Mouse (Mus musculus): ENCODE results near the gene Vat1l. TPM values are rescaled to one million over a fixed set of nuclear protein-coding genes. Genes with fewer than 3 reads are reported as not detected.

Vat1l gene
- total RNA-seq (2021): under 1 TPM; 0.17 to 0.48 TPM
- long read RNA-seq, experiment 1: 0 reads
- long read RNA-seq, experiment 2: 0 reads

DNA sequence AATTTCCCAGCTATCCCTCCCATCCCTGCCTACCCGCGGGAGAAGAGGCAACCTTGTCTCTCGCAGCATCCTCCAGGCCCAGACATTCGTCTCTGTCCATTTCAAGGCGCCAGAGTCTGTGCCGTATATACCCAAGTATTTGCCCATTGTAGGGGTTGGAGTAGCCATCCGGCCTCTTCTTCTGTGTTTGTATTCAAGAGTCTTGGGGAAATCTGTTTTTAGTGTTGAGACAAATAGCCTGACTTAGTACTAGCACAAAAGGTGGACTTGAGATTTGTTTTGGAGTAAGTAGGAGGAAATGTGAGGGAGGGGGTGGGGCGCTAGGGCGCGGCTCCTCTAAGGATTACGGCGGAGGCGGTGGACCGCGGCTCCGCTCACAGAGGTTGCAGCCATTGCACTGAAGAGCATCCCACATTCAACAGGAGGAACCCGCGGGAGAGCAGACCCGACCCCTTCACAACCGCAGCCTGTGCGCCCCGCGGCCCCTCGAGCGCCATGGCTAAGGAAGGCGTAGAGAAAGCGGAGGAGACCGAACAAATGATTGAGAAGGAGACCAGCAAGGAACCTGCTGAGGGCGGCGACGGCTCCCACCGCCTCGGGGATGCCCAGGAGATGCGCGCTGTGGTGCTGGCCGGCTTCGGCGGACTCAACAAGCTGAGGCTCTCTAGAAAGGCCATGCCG is at the start of gene Vat1l:
TSS of gene Vat1l (plus strand) at position 392 of the 681 bp plus-strand sequence.
- DNase-seq: no peak
- intact Hi-C loops (cut with DNase I): no loop called here

DNA sequence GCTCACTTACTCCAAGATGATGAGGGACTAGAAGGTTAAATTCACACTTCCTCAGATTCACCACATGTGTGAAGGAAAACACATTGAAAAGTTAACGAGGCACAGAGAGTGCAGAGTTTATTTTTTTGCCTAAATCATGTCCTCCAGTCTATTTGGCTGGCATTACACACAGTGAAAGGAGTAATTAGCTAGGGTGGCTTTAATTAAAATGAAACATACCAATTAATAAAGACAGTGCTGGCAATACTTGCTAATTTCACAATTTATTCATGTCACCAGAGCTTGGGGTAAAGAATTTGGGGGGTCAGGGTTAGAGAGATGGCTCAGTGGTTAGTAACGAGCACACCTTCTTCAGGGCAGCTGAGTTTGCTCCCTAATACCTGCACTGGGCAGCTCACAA is 46.8 kb upstream of the Vat1l start:
- intact Hi-C loops (cut with DNase I): no loop called here
- DNase-seq: no peak

DNA sequence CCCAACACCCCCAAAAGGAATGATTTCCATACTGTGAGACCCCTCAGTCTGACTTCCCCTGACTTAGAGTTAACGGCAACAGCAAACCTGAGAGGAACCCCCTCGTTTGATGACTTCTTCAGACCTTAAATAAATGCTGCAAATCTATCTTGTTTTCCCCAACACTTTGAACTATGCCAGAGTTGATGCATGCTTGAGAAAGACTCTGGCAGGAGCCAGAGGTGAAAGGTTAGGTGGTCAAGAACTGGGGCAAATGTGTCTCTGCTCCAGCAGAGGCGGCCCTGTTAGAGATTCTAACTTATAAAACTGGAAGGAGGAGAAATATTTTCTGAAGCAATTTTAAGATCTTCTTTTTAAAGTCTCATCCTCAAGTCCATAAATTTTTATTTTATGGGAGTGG is 45.7 kb upstream of the Vat1l start:
- no peak for DNase-seq
- intact Hi-C loops (cut with DNase I): no loop called here

DNA sequence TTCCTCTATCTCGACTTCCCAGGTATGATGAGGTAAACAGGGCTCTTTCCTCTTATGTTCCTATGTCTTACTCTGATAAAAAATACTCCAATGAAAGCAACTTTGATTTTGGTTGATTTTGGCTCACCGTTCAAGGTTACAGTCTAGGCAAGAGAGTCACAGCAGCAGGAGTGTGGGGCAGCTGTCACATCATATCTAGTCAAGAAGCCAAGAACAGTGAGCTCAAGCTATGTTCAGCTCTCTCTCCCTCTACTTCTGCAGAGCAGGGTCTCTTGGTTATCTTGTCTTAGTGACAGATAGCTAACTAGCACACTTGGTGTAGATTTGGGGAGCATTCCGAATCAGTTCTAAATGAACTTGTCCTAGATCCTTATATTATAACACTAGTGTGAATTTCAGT is 41.5 kb upstream of the Vat1l start:
- no peak for DNase-seq
- intact Hi-C loops (cut with DNase I): no loop called here

DNA sequence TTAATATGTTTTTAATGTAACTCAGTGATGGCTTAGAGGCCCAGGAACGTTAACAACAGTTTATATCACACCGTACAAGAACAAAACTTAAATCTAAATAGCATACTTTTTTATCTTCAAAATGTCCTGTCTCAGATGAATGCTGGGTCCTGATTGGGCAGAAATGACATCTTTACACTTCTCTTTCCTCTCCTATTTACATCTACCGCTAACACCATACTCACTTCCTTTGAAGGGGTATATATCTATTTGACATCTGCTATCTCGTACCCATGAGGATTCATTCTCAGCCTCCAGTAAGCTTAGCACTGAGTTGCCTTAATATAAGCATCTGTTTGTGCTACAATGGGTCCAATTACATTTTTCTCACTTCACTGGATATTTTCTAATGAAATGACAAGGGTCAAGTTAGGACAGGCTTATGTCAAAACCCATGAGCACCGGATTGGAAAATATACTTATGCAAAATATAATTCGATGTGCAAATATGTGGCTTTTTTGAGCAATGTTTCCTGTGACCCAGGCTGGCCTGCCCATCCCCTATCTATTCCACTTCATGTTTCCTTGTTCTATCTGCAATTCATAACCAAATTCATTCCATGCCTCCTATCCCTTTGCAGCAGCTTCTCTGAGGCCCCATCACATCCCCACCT is 40.8 kb upstream of the Vat1l start:
- DNase-seq: no peak
- intact Hi-C loops (cut with DNase I): no loop called here

- intact Hi-C loops (cut with DNase I): no loop called here
- no peak for DNase-seq
Measured at GRCm38 (mm10) chr8:114165741-114166140, 39.7 kb upstream of the Vat1l start.

DNA sequence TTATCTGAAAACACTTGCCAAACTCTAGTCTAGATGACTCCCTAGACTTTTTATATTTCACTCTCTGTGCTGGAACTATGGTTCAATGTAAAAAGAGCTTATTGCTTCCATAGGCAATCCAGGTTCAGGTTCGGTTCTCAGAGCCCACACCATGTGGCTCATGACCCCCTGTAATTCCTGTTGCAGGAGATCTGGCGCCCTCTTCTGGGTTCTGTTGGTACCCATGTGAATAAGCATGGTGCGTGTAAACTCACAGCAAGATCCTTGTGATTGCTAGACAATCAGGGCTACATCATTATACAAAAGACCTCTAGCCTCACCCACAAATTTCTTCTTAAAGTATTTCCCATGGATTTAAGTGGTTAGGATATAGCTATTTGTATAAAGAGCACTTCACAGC is 28.7 kb upstream of the Vat1l start:
- no peak for DNase-seq
- intact Hi-C loops (cut with DNase I): no loop called here

DNA sequence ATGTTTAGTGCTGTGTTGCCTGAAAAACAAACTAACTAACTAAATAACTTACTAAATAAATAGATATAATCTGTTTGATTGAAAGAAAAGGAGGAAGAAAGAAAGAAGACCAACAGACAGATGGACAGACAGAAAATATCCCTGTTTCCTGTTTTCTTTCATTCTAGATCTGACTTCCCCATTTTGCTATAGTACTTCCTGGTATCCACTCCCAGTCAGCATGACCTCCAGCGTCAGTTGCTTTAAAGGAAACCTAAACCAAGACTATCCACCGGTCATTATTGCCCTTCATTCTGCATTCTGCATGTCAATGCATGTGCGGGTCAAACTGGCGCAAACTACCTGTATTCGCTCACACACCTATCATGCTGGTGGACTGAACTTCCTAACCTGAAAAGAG is 12.1 kb upstream of the Vat1l start:
- no peak for DNase-seq
- intact Hi-C loops (cut with DNase I): no loop called here

- DNase-seq: no peak
- intact Hi-C loops (cut with DNase I): no loop called here
Measured at GRCm38 (mm10) chr8:114198990-114199389, 6.4 kb upstream of the Vat1l start.

DNA sequence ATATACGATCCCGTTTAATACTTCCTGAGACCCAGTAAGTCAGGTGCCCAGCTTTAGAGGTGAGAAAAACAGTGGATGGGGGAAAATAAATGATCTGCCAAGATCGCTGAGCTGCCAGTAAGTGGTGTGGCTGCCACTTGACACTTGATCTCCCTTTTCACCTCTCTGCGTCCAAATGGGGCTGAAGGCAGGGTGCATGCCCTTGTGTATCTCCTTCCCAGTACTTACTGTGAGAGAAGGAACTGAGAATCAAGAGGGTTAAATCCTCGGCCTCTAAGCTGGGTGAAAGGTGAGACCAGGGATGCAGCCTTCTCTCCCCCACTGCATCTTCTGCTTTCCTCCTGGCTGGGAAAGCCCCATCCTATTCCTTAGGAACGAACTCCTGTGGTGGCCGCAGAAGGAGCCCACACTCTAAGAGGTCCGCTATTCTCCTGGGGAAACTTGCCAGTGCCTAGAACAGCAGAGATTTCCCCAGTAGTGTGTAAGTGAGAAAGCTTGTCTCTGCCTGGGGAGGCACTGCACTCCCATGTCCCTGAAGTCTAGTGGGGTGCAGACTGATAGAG is 1.1 kb downstream of the Vat1l start:
- intact Hi-C loops (cut with DNase I): no loop called here

GRCm38 (mm10) chr8:114207026-114207425 is 1.6 kb downstream of the Vat1l start:
- intact Hi-C loops (cut with DNase I): no loop called here
- DNase-seq: no peak

More for the DNA sequence above, 1.1 kb downstream of the Vat1l start:
- no peak for DNase-seq

DNA sequence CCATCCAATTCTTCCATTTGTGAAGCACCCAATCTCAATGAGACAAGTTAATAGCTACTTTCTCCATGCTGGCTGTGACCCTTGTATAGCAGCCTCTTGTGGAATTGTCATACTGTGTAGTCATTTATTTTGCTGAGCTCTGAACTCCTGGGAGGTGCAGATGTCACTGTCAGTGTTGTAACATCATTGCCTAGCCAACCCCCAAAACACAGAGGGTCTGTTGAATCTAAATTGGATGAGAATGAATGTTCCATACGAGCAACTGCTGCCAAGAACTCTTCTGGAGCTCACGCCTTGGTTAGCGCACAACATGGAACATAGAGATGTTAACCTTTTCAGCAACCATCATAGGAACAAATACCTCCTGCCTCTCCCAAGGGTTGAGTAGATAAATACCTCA is 15.4 kb downstream of the Vat1l start:
- intact Hi-C loops (cut with DNase I): no loop called here
- DNase-seq: no peak

DNA sequence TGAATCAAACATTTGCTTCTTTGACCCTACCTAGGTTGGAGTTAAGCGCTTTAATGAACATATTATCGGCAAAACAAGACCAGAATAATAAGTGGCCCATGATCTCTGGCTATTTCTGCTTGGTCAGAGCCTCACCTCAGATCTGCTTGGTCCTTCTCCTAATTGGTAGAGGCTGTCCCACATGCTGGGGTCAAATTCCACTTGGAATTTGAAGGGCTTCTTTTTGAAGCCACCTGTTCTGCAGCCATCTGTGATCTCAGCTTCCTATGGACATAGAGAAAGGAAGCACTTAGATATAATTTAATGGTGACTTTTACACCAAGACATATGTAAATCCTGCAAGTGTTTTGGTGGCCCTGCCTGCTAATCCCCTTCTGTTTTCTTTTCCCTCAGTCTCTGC is 16.6 kb downstream of the Vat1l start:
- intact Hi-C loops (cut with DNase I): no loop called here
- DNase-seq: no peak

DNA sequence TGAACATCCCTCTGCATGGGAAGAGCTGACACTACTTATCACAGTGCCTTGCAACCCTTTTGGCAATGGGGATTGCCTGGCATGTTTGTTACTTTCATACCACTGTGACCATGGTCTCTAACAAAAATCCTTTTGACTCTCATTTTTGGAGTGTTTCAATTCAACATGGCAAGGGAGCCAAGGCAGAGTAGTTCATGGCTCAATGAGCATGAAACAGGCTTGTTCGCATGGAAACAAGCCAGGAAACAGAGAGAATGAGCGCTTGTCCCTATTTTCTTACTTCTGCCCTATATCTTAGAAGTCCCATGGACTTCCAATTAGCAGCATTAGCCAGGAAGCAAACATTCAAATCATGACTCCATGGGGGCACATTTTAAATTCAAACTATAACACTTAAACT is 18.6 kb downstream of the Vat1l start:
- intact Hi-C loops (cut with DNase I): no loop called here
- DNase-seq: no peak

GRCm38 (mm10) chr8:114251321-114252065 is 46.1 kb downstream of the Vat1l start:
- intact Hi-C loops (cut with DNase I): no loop called here
- DNase-seq: no peak

GRCm38 (mm10) chr8:114258685-114259084 is 53.3 kb downstream of the Vat1l start:
- intact Hi-C loops (cut with DNase I): no loop called here
- DNase-seq: no peak

DNA sequence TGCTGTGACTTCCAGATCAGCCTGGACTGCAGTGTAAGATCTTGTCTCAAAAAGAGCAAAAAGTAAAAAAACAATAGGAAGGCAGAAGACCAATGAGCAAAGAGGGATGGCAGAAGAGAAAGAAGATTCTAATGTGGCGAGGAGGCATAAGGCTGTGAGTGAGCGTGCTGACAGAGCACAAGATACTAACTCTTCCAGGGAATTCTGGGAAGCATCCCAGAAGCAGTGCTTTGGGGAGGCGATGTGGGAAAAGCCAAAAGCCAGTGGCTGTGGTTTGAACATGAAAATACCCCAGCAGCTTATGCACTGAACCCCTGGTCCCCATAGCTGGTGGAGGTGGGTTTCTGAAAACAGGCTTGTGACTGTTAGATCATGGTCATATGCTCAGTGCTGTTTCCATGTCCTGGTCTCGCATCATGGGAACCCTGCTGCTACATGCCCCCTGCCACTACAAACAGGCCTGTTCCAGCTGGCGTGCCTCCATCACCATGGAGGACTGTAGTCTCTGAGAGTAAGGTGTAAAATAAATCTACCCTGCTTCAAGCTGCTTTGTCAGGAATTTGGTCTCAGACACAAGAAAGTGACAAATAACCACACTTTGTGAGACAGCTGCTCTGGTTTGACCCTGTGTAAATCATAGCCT is 54.4 kb downstream of the Vat1l start:
- no peak for DNase-seq
- intact Hi-C loops (cut with DNase I): no loop called here

- intact Hi-C loops (cut with DNase I): no loop called here
- no peak for DNase-seq
Measured at GRCm38 (mm10) chr8:114262331-114262730, 56.9 kb downstream of the Vat1l start.

DNA sequence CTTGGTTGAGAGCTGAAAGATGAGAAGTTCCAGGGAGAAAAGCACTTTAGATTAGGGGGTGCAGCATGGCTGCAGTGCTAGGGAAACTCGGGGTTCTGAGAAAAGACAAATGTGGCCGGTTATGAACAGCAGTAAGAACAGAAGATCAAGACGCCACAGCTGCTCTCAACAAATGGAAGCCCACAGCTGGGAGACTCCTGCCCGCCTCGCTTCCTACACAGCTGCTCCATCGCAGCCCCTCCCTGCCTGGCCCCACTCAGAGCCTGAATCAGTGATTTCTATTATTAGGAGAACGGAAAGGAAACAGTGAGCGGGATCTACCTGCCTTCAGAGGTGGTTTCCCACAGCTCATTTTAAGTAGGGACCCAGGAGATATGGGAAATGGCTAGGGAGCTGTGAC is 69.1 kb downstream of the Vat1l start:
- intact Hi-C loops (cut with DNase I): no loop called here
- DNase-seq: no peak

DNA sequence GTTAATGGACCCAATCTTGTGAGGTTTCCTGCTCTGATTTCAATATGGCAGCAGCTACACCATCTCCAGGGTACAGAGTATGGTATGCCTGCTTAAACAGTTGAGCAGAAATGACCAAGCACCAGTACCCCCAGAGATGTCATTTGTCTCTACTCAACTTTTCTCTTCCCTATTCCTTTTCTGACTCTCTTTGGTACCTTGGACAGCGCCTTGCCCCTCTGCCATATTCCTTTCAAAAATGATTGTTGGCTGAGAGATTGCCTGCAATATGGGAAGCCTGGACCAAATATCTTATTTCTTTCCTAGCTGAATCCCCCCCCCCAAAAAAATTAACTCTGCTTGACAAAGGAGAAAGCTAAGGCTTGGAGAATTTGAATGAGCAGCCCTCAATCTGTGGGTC is 75.7 kb downstream of the Vat1l start:
- intact Hi-C loops (cut with DNase I): no loop called here
- DNase-seq: no peak

All from heart, postnatal 14 days (tissue).